Mouse (Mus musculus) lung, embryonic 16.5 days (tissue): ENCODE measurements around the gene Aida. TPM values are rescaled to one million over a fixed set of nuclear protein-coding genes. Genes with fewer than 3 reads are reported as not detected.

Experiments used
- ATAC-seq: fragments of 200-750 bp; cut with Nextera tagmentation; 2 replicates; pipeline ENCODE4 v1.8.0; 2017; ENCODE audit warnings: low read depth, mild to moderate bottlenecking, moderate library complexity
- H3K27ac ChIP-seq: fragments of 300-500 bp; sonication (generic); 2 replicates; pipeline ENCODE4 v1.5.1; 2014; ENCODE audit warnings: mild to moderate bottlenecking, control low read depth, low read length
- H3K27me3 ChIP-seq: fragments of 300-500 bp; sonication (generic); 2 replicates; pipeline ENCODE4 v1.6.1; 2014; ENCODE audit warnings: low read depth, low read length, mixed read lengths; ENCODE audit not compliant: control insufficient read depth, insufficient read depth
- H3K36me3 ChIP-seq: fragments of 300-500 bp; sonication (generic); 2 replicates; pipeline ENCODE4 v1.6.1; 2014; ENCODE audit warnings: low read length; ENCODE audit not compliant: control insufficient read depth, insufficient read depth
- H3K4me1 ChIP-seq: fragments of 300-500 bp; sonication (generic); replicated peaks from 2 replicates; pipeline ENCODE4 v1.6.1; 2014; ENCODE audit warnings: low read length, mixed read lengths; ENCODE audit not compliant: control insufficient read depth, insufficient read depth
- H3K4me2 ChIP-seq: fragments of 300-500 bp; sonication (generic); 2 replicates; pipeline ENCODE4 v1.6.1; 2014; ENCODE audit warnings: low read depth, low read length, control low read depth
- H3K4me3 ChIP-seq: fragments of 300-500 bp; sonication (generic); 2 replicates; pipeline ENCODE4 v1.5.1; 2014; ENCODE audit warnings: mild to moderate bottlenecking, low read length, control low read depth
- H3K9ac ChIP-seq: fragments of 300-500 bp; sonication (generic); 2 replicates; pipeline ENCODE4 v1.6.1; 2014; ENCODE audit warnings: low read length, control low read depth
- H3K9me3 ChIP-seq: fragments of 300-500 bp; sonication (generic); 2 replicates; pipeline ENCODE4 v1.6.1; 2016; ENCODE audit warnings: low read length; ENCODE audit not compliant: control insufficient read depth
- WGBS: fragments of 180-500 bp; shearing (Covaris S2); extraction: QIAGEN DNeasy Blood & Tissue Kit; methylation state at CpG from one replicate; pipeline ENCODE4 v1.1.7; 2014; 5-methylcytosine and 5-hydroxymethylcytosine counted together
- polyA plus RNA-seq: library from polyadenylated mRNA; unstranded; fragments of >200 nt; fragmentation: Nextera tagmentation; extraction: Ambion mirVana; gene quantifications from 2 replicates; pipeline ENCODE4 v1.2.1, GENCODE M21; 2015

Aida gene
- polyA plus RNA-seq, 1 experiment from 2014 or later, result 34.3 TPM

DNA sequence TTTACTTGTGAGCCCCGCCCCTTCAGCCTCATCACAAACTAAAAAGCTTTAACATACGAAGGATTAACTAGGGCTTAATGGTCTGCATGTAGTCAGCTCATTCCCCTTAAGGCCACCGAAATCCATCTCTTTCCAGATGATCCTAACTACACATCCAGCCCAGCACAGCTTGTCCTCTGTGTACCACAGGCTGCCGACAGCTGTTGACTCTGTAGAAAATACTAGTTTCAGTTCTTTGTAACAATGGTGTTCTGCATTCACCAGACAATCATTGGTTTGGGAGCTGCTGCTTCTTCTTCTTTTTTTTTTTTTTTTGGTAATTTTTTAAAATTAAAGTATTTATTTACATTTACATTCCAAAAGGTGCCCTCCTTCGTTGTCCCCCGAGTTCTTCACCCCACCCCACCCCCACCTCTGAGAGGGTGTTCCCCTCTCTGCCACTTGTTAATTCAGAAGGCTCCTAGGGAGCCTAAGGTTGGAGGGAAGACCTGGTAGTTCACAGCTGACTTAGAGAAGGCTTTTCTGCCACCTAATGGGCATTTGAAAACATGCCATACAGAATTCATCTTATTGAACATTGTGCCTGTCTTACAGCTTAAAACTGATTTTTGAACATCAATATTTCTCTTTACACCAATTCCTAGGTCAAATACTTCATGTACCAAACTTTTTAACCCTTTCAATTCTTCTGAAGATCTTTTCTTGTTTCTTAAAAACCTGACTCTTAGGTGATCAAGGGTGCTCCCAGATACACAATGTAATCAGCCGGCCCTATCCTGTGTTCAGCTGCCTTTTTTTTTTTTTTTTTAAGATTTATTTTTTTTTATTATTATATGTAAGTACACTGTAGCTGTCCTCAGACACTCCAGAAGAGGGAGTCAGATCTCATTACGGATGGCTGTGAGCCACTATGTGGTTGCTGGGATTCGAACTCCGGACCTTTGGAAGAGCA lies 23.2 kb upstream of the Aida start:
- Histone ChIP-seq H3K27ac (no peak overlapping the region), H3K9me3 (no peaks in the 10 kb centered on the region), H3K4me3 (no peak overlapping the region), H3K4me2 (no peak overlapping the region), H3K9ac (no peak overlapping the region), H3K4me1 (no peaks in the 10 kb centered on the region), H3K27me3 (no peaks in the 10 kb centered on the region), H3K36me3 (no peaks in the 10 kb centered on the region)
- ATAC-seq, result 0 out of 2 replicates have a peak, but pooled peaks have one; percentile 34
- WGBS, result 50% methylated on average over 10 of the region's 10 CpGs

- Histone ChIP-seq H3K27me3 (no peaks in the 10 kb centered on the region), H3K4me2 (no peak overlapping the region), H3K9me3 (no peaks in the 10 kb centered on the region), H3K36me3 (peaks cover 7% of the 10 kb centered on the region; the same call in 1 of the 2 replicates), H3K4me1 (no peaks in the 10 kb centered on the region), H3K4me3 (no peak overlapping the region), H3K27ac (no peak overlapping the region), H3K9ac (no peak overlapping the region)
- 52% methylated on average over 3 of the region's 3 CpGs for WGBS
- no peak for ATAC-seq
Measured at GRCm38 (mm10) chr1:183274385-183274784, 22.0 kb upstream of the Aida start.

DNA sequence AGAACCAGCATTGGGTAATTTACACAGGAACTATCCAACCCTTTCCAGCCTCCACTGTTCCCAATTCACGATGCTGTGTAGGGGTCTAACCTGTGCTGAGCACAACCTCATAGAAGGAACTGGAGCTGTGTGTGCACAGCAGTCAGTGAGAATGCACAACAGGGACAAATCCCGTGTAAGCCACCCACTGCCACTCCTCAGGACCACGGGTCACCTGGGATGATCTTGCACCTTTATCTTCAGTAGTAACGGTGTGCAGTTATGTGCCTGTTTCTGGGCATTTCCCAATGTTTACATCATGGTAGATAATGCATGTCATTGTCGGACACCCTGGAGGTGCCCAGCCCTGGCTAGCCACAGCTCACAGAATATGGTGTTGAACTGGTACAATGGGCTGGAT lies 20.6 kb upstream of the Aida start:
- peaks cover 17% of the 10 kb centered on the region for H3K36me3 ChIP-seq
- H3K9ac ChIP-seq, result no peak overlapping the region
- no peaks in the 10 kb centered on the region for H3K9me3 ChIP-seq
- no peaks in the 10 kb centered on the region for H3K27me3 ChIP-seq
- WGBS, result 59% methylated on average over 5 of the region's 5 CpGs
- no peaks in the 10 kb centered on the region for H3K4me1 ChIP-seq
- H3K27ac ChIP-seq, result no peak overlapping the region
- no peak overlapping the region for H3K4me2 ChIP-seq
- H3K4me3 ChIP-seq, result no peak overlapping the region
- ATAC-seq, result no peak

DNA sequence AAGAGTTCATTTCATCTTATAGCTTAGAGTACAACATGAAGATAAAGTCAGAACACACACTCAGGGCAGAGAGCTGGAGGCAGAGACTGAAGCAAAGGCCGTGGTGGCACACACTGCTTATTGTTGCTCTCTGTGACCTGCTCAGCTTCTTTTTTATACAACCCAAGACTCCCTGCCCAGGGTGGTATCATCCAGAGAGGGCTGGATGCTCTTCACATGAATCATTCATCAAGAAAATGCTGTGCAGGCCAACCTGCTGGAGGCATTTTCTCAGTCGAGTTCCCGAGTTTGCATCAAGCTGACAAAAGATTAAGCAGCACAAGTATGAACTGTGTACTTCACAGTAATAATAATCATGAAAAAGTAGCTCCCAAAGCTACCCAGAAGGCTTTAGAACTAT lies 8.0 kb upstream of the Aida start:
- H3K27me3 ChIP-seq, result no peaks in the 10 kb centered on the region
- no peak overlapping the region for H3K27ac ChIP-seq
- no peaks in the 10 kb centered on the region for H3K4me1 ChIP-seq
- no peak for ATAC-seq
- no peaks in the 10 kb centered on the region for H3K9me3 ChIP-seq
- no peak overlapping the region for H3K9ac ChIP-seq
- 85% methylated on average over 3 of the region's 3 CpGs for WGBS
- H3K4me3 ChIP-seq, result no peak overlapping the region
- H3K36me3 ChIP-seq, result peaks cover 63% of the 10 kb centered on the region
- no peak overlapping the region for H3K4me2 ChIP-seq

- WGBS, result 93% methylated on average over 4 of the region's 4 CpGs
- H3K27ac ChIP-seq, result no peak overlapping the region
- H3K9ac ChIP-seq, result no peak overlapping the region
- H3K9me3 ChIP-seq, result no peaks in the 10 kb centered on the region
- no peaks in the 10 kb centered on the region for H3K27me3 ChIP-seq
- no peak for ATAC-seq
- H3K4me1 ChIP-seq, result no peaks in the 10 kb centered on the region
- H3K4me3 ChIP-seq, result no peak overlapping the region
- H3K36me3 ChIP-seq, result peaks cover 54% of the 10 kb centered on the region
- no peak overlapping the region for H3K4me2 ChIP-seq
Measured at GRCm38 (mm10) chr1:183289576-183289975, 6.8 kb upstream of the Aida start.

GRCm38 (mm10) chr1:183296877-183297383 lies 540 bp downstream of the Aida start, which contains the start of gene Brox:
TSS of gene Brox (minus strand) at chr1:183297269.
- 0% methylated on average over 35 of the region's 39 CpGs for WGBS
- H3K9ac ChIP-seq, result peak within 1 kb of the TSS; percentile 63
- no peaks in the 10 kb centered on the region for H3K27me3 ChIP-seq
- H3K4me3 ChIP-seq, result peak within 1 kb of the TSS; percentile 54
- H3K4me2 ChIP-seq, result peak within 1 kb of the TSS; percentile 54
- no peaks in the 10 kb centered on the region for H3K4me1 ChIP-seq
- peak within 1 kb of the TSS; percentile 53 for H3K27ac ChIP-seq
- H3K36me3 ChIP-seq, result peaks cover 8% of the 10 kb centered on the region; the same call in 1 of the 2 replicates
- no peaks in the 10 kb centered on the region for H3K9me3 ChIP-seq
- ATAC-seq, result peak; percentile 93

GRCm38 (mm10) chr1:183297473-183297885 lies 1.1 kb downstream of the Aida start:
- peak; percentile 47 for ATAC-seq

GRCm38 (mm10) chr1:183297886-183298489 lies 1.6 kb downstream of the Aida start:
- under 1% methylated on average over 20 of the region's 20 CpGs for WGBS
- 0 out of 2 replicates have a peak, but pooled peaks cover 2% of the 10 kb centered on the region for H3K36me3 ChIP-seq
- ATAC-seq, result peak; percentile 21; the same call in 1 of the 2 replicates
- H3K4me2 ChIP-seq, result peak overlapping the region; percentile 54
- peak overlapping the region; percentile 24 for H3K27ac ChIP-seq
- H3K4me3 ChIP-seq, result peak overlapping the region; percentile 54
- H3K9me3 ChIP-seq, result no peaks in the 10 kb centered on the region
- H3K27me3 ChIP-seq, result no peaks in the 10 kb centered on the region
- no peaks in the 10 kb centered on the region for H3K4me1 ChIP-seq
- peak overlapping the region; percentile 61 for H3K9ac ChIP-seq

More at GRCm38 (mm10) chr1:183297473-183297885, 1.1 kb downstream of the Aida start:
- H3K9me3 ChIP-seq, result no peaks in the 10 kb centered on the region
- peak overlapping the region; percentile 54 for H3K4me2 ChIP-seq
- peak overlapping the region; percentile 24 for H3K27ac ChIP-seq
- peak overlapping the region; percentile 54 for H3K4me3 ChIP-seq
- peak overlapping the region; percentile 61 for H3K9ac ChIP-seq
- H3K36me3 ChIP-seq, result peaks cover 6% of the 10 kb centered on the region; the same call in 1 of the 2 replicates
- H3K27me3 ChIP-seq, result no peaks in the 10 kb centered on the region
- WGBS, result 2% methylated on average over 27 of the region's 30 CpGs
- H3K4me1 ChIP-seq, result no peaks in the 10 kb centered on the region

- no peak overlapping the region for H3K27ac ChIP-seq
- H3K27me3 ChIP-seq, result no peaks in the 10 kb centered on the region
- no peaks in the 10 kb centered on the region for H3K4me1 ChIP-seq
- no peak overlapping the region for H3K4me2 ChIP-seq
- WGBS, result 85% methylated on average over 6 of the region's 6 CpGs
- no peaks in the 10 kb centered on the region for H3K36me3 ChIP-seq
- ATAC-seq, result no peak
- H3K9ac ChIP-seq, result no peak overlapping the region
- no peaks in the 10 kb centered on the region for H3K9me3 ChIP-seq
- H3K4me3 ChIP-seq, result no peak overlapping the region
Measured at GRCm38 (mm10) chr1:183299161-183299560, 2.8 kb downstream of the Aida start.
